Mouse (Mus musculus): ENCODE data around the gene Gm20422.
"Not testable (repeated sequence)": the region's sequence is repeated elsewhere in the genome, so short reads cannot be mapped to it uniquely, and the experiment has no call there.

Gene Gm20422

DNA sequence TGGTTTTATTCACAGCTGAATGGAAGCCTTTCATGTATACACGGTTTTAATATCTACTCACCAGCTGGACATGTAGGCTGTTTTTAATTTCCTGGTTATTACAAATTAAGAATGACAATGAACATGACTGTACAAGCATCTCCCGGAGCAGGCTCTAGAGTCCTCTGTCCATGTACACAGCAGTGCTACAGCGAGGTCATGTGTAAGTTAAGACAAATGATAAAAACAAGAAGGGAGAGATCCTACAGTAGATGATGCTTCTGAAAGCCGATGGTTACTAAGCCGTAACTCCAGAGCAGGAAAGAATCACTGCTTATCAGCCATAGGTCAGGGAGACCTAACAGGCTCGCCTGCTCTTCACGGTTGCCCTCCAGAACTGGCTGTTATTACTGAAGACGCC is 61.2 kb downstream of the Gm20422 start:
- no peak for DNase-seq (ENCODE audit: low read depth, low spot score)

GRCm38 (mm10) chr8:69710624-69711023 is 64.1 kb downstream of the Gm20422 start, which contains the start of gene Zfp869:
Zfp869 (minus strand) TSS chr8:69710724.
- not testable (repeated sequence) for DNase-seq (ENCODE audit: low read depth, low spot score)

DNA sequence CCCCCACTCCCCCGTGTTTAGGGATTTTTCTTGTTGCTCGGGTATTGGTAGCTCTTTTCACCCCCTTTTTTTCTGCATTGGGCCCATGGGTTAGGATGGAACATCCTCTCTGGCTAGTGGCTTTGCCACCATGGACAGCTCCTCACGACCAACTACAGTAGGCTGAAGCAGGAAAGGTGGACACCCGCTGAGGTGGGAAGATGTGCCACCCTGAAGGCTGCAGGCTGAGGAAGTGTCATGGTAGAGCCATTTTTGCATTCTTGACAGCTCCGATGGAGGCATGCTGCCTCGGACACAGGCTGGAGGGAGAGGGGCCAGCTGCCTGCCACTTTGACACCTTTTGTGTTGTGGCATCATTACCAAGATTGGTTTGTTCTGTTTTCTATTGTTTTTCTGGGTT is 72.9 kb downstream of the Gm20422 start:
- peak; percentile 57 for DNase-seq (ENCODE audit: low read depth, low spot score)

Measured in ZHBTc4 (cell line).